Mouse (Mus musculus) heart, postnatal 14 days (tissue): Measurements from ENCODE around the gene Plek. TPM values are rescaled to one million over a fixed set of nuclear protein-coding genes. Genes with fewer than 3 reads are reported as not detected.
A peak's percentile ranks its signal among the peaks of the same experiment; 100 is the strongest.
"Not testable (repeated sequence)": the region's sequence is repeated elsewhere in the genome, so short reads cannot be mapped to it uniquely, and the experiment has no call there.

Experiments used
- DNase-seq, 2 experiments: peaks; one replicate each; pipeline ENCODE4 v3.0.0; 2021 to 2022
- intact Hi-C: fragments of 180-260 bp; cut with DNase I; formaldehyde crosslinking; loops from one replicate; pipeline ENCODE4 v1.15.1; 2025
- long read RNA-seq, 2 experiments: library from polyadenylated mRNA; stranded (forward); transcript quantifications; one replicate each; pipeline ENCODE4 v2.0.0; 2021
- total RNA-seq, 2 experiments: library from RNA; stranded (reverse); gene quantifications; 2 replicates each; pipeline ENCODE4 v1.2.3; 2021

The Plek gene
- total RNA-seq, result 1 to 10 TPM; 3.0 to 4.1 TPM
- long read RNA-seq, experiment 1, full-length matches to known transcripts, result 2 of 3 reads
- long read RNA-seq, experiment 1, partial matches to known transcripts, result 1 of 3 reads
- long read RNA-seq, experiment 1, other reads (novel, unspliced or antisense), result 0 of 3 reads
- long read RNA-seq, experiment 2, partial matches to known transcripts, result 0 of 1 reads
- long read RNA-seq, experiment 2, other reads (novel, unspliced or antisense), result 0 of 1 reads

DNA sequence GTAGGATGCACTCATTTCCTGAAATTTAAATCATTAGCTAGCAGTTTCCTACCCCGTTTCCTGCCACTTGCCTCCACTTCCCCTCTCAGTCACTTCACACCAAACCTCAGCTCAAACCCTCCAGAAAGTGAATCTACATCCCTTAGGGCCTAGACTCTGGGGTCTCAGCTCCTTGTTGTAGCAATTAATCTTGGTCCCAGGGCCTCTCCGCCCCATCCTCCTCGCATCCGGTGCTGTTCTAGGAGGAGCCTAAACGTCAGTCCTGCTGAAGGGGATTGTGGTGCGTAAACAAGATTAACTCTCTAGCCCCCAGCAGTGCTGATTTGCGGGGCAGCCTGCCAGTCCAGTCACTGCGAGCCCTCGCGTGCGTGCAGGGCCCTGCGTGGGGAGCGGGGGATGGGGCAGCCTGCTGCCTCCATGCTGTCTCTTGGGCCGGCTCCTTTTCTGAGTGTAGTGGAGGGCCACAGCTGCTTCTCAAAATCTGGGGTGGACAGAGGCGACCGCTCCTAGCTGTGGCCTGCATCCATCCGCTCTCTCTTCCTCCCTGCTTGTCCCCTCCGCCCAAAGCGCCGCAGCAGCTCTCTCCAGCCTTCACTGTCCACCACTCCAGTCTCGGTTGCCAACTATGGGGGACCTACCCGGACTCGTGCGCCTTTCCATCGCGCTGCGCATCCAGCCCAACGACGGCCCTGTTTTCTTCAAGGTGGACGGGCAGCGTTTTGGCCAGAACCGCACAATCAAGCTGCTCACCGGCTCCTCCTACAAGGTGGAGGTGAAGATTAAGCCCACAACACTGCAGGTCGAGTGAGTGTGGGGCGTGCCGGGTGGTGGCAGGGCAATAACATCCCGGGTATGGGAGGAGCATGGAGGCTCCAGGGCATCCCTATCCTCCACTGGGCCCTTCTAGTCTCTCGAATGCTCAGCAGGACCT, at the start of gene Plek, which contains the start of gene Cnrip1:
Plek (minus strand) TSS at position 837 of the 931 bp plus-strand sequence.
Cnrip1 (plus strand) TSS at position 42 of the 931 bp plus-strand sequence.
- peak; percentile 75 to 78 for DNase-seq
- intact Hi-C loops, result loop anchor here (5.0 kb wide), 1 partner anchor 85 kb away; no protein-coding TSS in a partner anchor

DNA sequence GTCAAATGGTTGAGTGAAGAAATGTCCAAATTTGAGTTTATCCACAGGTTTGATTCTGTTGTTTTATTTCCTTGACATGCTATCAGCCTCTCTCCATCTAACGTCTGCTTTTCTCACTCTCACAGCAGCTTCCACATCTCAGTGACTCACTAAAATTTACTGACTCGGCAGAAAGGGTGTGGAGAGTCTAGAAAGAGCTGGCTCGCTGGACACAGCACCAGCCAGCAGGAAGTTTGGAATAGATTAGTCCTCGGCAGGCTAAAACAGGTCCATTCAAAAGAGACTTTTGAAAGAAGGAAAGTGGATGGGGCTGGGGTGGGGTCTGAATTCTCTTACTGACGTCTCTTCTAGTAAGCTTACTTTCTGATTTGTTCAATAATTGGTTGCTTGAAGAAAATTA, 33.9 kb upstream of the Plek start:
- DNase-seq, result no peak

DNA sequence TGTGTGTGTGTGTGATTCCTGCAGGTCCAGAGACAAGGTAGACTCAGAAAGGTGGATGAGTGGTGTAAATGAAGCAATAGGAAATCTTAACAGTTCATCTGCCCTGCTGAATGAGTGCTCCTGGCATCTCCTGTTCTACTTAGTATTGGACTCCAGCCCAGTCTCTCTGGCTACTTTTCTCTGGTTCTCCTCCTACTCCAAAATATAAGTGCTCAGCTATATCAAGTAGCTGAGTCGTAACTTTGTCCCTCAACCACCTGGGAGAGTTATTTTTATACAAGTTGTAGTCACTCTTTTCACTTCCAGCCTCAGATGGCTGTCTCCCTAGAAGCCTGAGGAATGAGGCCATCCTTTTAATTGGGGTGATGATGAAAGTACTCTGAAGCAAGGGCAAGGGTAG, 31.7 kb upstream of the Plek start:
- intact Hi-C loops, result loop anchor here (10.0 kb wide), 1 partner anchor 121 kb away; no protein-coding TSS in a partner anchor
- DNase-seq, result no peak

More for the DNA sequence above, 33.9 kb upstream of the Plek start:
- intact Hi-C loops, result loop anchor here (10.0 kb wide), 1 partner anchor 119 kb away; no protein-coding TSS in a partner anchor

DNA sequence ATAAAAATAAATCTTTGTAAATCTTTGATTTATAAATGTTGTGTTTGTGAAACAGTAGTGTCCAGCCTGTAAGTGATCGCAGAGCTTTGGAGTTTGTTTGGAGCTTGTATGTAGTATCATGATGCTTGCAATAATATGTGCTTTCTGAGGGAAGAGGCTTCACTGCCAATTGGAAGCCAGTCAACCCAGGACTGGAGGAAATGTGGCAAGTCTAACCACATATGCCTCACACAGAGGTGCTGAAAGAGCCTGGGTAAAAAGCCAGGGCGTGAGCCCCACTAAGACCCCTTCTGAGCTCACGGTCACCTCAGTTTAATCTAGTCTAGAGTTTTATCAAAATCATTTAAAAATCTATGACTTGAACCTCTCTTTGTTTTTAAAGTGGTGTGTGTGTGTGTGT, 31.3 kb upstream of the Plek start:
- intact Hi-C loops, result loop anchor here (10.0 kb wide), 1 partner anchor 121 kb away; no protein-coding TSS in a partner anchor
- DNase-seq, result no peak

DNA sequence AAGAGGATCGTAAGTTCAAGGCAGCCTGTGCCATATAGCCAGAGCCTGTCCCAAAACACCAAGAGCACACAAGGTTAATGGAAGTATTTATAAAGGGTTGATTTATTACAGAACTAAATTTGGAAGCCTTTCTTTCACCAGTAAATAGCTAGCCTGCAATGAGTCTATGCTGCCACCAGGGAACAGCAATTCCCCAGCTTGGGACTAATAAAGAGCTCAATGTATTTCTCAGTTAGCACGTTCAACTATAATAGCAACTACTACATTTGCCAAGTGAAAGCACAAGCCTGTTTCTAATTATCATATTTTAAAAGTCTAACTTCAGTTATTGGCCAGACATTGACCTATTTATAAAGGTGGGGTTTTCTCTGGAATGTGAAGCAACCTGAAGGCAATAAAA, 30.8 kb upstream of the Plek start:
- DNase-seq, result peak in 1 of 2 experiments; percentile 12
- intact Hi-C loops, result loop anchor here (10.0 kb wide), 1 partner anchor 122 kb away; no protein-coding TSS in a partner anchor

DNA sequence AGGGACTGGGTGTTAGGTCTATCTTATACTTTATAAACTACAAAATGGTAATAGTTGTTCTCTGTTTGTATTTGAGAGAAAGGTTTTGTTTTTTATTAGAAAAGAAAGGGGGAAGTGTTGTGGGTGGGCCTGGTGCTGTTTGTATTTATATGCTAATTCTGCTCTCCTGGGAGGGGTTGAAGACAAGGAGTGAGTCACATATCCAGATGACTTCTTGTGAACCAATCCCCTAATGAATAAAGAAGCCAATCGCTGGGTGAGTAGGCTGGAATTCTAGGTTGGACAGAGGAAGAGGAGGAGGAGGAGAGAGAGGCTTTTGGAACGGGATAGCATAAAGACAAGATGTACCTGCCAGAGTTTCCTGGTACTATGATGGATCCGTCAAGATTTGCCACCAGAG, 29.9 kb upstream of the Plek start:
- intact Hi-C loops, result loop anchor here (10.0 kb wide), 1 partner anchor 123 kb away; no protein-coding TSS in a partner anchor
- DNase-seq, result no peak

DNA sequence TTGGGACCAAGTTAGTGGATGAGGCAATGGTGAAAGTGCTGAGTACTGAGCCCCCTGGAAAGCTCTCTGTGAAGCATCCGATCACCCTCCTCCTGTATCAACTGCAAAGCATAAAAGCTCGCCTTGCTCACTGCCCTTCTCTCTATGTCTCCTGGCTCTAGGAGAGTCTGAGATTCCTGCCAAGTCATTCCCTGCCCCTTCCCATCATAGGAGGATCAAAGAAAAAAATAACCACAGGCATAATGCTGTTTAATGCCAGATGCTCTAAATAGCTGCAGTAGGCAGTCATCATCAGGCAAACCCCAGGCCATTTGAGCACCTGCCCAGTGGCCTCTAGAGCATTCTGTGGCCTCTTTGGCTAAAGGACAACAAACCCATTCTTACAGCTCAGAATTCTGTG, 23.5 kb upstream of the Plek start:
- intact Hi-C loops, result no loop called here
- DNase-seq, result no peak

DNA sequence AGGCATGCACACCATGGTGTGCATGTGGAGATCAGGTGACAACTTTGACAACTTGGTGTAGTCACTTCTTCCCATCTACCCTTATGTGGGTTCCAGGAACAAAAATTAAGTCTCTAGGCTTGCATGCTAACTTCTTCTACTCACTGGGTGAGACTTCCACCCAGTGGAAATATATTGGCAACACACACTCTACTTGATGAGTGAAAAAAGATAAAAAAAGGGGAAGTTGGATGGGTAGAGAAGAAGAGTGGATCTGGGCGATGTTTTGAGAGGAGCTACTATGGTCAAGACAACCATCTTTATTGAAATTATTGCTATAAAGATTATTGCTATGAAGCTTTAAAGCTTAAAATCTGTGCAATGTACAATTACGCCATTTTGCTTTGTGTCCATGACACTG, 17.2 kb upstream of the Plek start:
- intact Hi-C loops, DNase-seq: not testable (repeated sequence)

DNA sequence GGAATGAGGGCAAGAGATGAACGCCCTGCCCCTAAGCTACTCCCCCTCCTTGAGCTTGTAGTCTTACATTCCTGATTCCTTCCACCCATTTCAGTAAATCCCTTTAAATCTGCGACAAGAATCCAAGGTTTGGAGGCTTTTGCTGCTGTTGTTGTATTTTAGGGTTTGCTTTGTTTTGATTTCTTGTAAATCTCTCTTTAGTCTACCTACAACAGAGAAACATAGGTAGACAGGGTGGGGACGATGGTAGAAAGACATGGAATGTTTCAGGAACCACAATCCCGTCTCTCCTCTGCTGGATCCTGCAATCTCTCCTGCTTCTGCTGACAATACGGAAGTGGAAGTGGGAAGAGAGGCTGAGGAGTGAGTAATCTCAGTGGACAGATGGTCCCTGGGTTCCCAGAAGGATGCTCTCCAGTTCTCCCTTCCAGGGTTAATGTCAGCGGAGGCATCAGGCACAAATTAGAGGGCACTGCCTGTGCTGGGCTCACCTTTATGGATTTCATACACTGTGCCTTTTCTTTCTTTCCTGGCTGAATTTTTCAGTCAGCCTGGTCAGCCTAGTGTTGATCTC, 382 bp upstream of the Plek start:
- intact Hi-C loops, result loop anchor here (5.0 kb wide), 1 partner anchor 85 kb away; no protein-coding TSS in a partner anchor
- DNase-seq, result peak in 1 of 2 experiments; percentile 3

DNA sequence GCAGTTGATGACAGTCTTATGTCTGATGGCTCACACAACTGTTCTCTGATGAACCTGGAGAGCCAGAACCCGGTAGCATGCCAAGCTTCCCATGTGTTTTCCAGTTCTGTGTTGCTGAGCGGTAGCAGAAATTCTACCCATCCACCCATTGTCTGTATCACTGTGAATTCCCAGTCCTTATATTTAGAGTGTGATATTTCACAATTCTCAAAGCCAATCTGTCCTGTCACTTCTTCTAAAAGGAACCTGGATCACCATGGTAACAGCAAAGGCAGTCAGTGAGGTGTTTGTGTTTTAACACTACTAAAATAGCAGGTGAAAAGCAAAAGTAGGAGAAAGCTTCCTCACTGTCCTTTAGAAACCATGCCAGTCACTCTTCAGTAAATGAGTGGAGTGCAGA, 6.4 kb downstream of the Plek start:
- intact Hi-C loops, result no loop called here
- DNase-seq, result no peak

DNA sequence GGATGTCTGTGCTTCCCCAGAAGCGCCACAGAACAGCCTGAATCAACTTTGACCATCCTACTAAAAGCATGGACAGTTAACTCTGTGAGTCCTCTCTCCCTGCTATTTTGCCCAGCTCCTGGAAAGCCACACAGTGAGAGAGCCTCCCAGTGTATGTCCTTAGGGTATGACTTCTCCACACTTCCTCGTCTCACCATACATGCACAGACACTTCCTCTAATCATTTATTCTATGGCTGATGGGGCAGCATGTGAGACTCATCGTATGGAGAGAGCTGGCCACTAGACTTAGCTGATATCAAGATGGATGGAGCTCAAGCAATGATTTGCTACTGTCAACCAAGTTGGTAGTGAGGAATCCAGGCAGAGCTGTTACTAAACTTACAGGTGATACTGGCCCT, 28.2 kb downstream of the Plek start:
- intact Hi-C loops, result no loop called here
- no peak for DNase-seq

DNA sequence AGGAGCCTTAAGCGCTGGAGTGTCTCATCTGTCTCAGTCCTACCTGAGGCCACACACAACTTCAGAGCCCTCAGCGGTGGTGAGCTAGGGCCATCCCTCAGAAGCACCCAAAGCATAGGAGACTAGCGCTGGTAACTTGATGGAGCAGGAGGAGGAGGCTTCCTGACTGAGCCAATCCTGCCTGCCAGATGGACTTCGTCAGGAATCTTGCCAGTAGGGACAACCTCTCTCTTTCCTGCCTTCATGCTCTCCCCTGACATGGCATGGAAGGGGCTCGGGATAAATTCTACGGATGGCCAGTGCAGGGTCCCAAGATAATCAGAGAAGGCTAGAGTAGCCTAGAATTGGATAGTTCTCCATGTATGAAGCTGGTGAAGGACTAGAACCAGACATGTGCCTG, 29.0 kb downstream of the Plek start:
- peak; percentile 13 to 32 for DNase-seq
- intact Hi-C loops, result no loop called here

DNA sequence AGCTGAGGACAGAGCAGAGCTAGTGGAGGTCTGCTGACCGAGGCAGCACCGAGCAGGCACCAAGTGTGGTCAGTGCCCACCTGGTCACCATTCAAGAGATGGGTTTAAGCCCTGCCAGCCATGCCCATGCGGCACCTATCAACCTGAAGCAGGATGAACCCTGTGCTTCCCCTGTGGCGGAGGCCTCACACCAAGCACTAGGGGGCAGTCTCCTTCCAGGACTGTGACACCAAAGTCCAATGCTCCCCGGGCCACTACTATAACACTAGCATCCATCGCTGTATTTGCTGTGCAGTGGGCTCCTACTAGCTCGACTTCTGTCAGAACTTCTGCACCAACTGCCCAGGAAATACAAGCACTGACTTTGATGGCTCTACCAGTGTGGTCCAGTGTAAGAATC, 32.9 kb downstream of the Plek start:
- intact Hi-C loops, result no loop called here
- DNase-seq, result no peak

DNA sequence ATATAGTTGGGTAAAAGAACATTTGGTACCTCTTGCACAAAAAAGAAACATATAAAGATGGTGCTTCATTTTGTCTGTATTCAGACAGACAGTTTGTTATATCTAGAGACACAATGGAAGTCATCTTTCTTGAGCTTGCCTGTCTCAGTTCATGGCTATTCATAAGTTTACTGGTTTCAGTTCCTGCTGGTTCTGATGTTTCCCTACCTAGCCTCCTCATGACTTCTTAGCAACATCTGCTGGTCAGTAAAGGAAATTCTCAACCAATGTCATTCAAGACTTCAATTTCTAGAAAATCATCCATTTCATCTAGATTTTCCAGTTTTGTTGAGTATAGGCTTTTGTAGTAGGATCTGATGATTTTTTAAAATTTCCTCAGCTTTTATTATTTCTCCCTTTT, 39.2 kb downstream of the Plek start:
- no peak for DNase-seq
- intact Hi-C loops, result no loop called here

DNA sequence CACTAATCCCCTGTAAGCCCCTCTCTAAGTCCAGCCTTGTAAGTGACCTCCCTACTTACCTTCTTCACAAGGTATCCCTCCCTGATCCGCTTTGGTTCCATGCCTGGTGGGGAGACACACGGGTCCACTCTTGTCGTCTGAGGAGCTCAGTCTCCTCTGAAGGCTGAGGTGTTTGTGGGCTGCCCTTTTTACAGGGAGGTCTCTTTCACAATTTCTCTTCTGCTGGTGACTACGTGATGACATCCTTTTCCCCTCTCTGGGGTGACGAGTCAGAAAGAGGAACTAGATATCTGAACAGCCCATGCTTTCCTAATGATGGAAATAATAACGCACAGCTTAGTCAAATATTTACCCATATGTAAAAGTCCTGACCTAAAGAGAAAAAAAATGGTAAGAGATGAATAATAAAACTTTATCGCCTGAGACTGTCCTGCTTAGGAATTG, 43.7 kb downstream of the Plek start:
- intact Hi-C loops, result no loop called here
- DNase-seq, result no peak

DNA sequence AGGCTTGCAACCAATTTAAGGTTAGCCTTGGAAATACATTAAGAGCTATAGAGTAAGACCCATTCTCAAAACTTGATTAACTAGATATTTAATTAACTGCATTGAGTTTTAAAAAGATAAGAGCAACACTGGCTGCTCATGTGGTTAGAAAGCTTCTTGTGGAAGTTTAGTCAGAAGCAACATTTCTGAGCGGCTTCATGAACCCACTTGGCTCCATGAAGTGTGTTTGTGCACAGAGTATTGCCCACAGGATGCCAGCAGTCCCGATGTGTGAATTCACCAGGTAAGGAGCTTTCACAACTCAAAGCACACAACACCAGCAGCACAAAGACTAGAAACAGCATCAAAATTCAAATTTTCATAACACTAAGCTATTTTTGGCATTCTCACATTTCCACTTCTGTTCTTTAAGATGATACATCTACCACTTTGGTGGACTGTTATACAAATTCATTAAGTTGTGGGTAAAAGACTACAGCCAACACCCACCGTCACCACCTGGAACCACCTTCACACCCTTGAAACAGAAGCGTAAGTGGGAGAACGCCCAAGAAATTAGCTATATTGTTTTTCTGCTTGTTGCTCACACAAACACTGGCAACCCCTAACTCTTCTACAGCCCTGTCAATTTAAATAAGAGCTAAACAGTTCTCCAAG, 44.5 kb downstream of the Plek start:
- intact Hi-C loops, result no loop called here
- no peak for DNase-seq

DNA sequence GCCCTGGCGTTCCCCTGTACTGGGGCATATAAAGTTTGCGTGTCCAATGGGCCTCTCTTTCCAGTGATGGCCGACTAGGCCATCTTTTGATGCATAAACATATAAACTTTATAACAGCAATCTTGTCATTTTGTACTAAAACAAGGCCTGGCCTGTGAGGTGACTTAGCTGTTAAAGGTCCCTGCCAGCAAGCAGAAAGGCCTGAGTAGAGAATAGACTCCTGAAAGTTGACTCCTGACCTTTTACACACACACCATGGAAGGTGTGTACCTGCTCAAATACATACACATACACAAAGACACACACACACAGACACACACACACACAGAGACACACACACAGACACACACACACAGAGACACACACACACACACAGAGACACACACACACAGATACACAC, 45.7 kb downstream of the Plek start:
- intact Hi-C loops, DNase-seq: not testable (repeated sequence)

DNA sequence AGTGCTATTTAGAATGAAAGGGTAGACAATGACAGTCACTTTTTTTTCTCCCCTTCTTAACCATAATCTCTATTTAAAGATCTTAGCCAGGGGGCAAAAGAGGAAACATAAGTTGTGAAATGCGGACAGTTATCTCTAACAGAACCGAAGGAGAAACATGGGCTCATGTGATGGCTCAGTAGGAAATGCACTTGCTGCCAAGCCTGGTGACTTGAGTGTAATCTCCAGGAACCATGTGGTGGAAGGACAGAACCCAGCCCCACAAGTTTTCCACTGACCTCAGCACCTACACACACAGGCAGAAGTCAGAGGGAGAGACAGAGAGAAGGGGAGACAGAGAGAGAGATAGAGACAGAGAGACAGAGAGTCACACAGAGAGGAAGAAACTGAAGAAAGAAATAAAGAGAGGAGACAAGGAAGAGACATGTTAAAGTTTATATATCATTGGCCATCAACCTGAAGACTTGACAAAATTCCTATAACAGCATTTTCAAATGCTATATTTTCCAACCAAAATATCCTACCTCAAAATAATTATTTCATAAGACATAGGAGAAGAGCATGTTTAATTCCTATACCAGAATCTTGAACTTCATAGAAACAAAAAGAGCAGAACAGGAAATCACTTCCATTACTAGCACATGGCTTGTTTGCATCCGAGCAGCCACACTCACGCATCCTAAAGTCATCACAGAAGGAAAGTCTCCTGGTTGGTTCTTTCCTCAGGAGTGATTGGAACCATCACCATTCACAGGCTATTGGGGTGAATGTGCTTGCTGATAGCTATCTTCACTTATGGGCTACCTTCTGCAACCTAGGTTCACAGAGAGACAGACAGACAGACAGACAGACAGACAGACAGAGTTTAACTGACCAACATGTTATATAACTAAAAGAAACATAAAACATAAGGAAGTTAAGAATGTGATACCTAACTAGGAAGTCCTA, 47.0 kb downstream of the Plek start:
- peak in 1 of 2 experiments; percentile 8 for DNase-seq
- intact Hi-C loops, result no loop called here

DNA sequence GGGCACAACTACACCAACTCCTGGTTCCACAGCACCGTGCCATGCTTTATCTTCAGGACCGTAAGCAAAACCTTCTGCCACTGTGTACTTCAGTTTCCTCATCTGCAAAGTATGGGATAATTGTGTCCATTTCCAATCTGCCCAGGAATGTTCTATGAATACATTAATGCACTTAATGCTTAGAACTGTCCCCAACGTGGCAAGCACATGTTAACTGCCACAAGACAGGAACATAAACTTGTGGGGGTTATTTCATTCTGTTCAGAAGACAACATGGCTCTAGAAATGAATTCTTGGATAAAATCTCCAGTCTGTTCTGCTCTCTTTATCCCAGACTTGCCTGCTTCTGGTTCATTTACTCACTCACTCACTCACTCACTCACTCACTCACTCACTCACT, 48.4 kb downstream of the Plek start:
- intact Hi-C loops, result no loop called here
- DNase-seq, result no peak
